Comparison of ENCODE assay signal across 27 mouse cellular contexts in the genomic region with DNA sequence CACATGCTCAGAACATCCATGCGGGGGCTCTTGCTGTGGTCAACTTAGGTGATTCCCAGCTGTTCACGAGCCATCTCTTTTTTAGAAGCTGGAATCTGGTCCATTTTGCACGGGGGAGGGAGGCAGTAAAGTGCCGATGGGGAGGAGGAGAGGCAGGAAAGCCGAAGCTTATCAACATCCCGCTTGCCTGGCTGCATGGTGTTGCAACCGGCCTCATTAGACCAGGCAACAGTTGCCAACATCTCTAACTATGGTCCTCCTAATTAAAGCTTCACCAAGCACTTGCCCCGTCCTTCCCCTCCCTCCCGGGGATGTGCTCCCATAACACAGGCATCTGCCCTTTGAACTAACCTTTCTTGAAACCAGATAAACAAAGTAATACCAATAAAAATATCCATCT. TPM values are rescaled to one million over a fixed set of nuclear protein-coding genes. Genes with fewer than 3 reads are reported as not detected.
DNase-seq lines count a peak whose midpoint lies in the region.
"Had no signal": no experiment of that assay in that cellular context is flagged by ENCODE, and none has a peak within 500 bp of the region (broad histone marks: within the 10 kb centered on the region; RNA-seq: fewer than 3 reads in every experiment).

No protein-coding gene starts in this region.

- no peaks in the 10 kb centered on the region for H3K36me3 ChIP-seq in heart, embryonic 10.5 days
- H3K36me3 ChIP-seq: embryonic facial prominence, embryonic 10.5 days; embryonic facial prominence, embryonic 15.5 days; forebrain, embryonic 12.5 days; hindbrain, embryonic 13.5 days; liver, embryonic 15.5 days; lung, embryonic 15.5 days; midbrain, embryonic 10.5 days had no signal

- H3K27me3 ChIP-seq in heart, embryonic 10.5 days (ENCODE audit: insufficient read depth, poor library complexity, severe bottlenecking), result peaks cover 27% of the 10 kb centered on the region; the same call in 1 of the 2 replicates
- H3K27me3 ChIP-seq: embryonic facial prominence, embryonic 15.5 days; forebrain, embryonic 12.5 days; hindbrain, embryonic 13.5 days; liver, embryonic 15.5 days; lung, embryonic 15.5 days had no signal

- H3K4me1 ChIP-seq in heart, embryonic 10.5 days, result no peaks in the 10 kb centered on the region; the same call in 1 of the 2 replicates
- H3K4me1 ChIP-seq: embryonic facial prominence, embryonic 10.5 days; embryonic facial prominence, embryonic 15.5 days; forebrain, embryonic 12.5 days; liver, embryonic 15.5 days; midbrain, embryonic 10.5 days had no signal

- H3K9me3 ChIP-seq in heart, embryonic 10.5 days, result no peaks in the 10 kb centered on the region
- H3K9me3 ChIP-seq: embryonic facial prominence, embryonic 10.5 days; embryonic facial prominence, embryonic 15.5 days; forebrain, embryonic 12.5 days; hindbrain, embryonic 13.5 days; liver, embryonic 15.5 days; lung, embryonic 15.5 days; midbrain, embryonic 10.5 days had no signal

- peak; percentile 3 to 6 for DNase-seq in heart, adult 9 months (ENCODE audit: low spot score in 2 of 2)
- no peak for DNase-seq in heart, embryonic 10.5 days (ENCODE audit: low spot score)
- peak; percentile 7 for DNase-seq in urinary bladder, postnatal 14 days (ENCODE audit: low spot score)
- no peak for DNase-seq in urinary bladder, postnatal 4 days (ENCODE audit: low spot score in 2 of 2)
- peak; percentile 6 for DNase-seq in ovary, postnatal 10 days (ENCODE audit: low spot score)
- DNase-seq in kidney, postnatal 14 days, result no peak
- DNase-seq: adrenal gland, adult 8-10 months; B cell, adult 2 months; cerebellum, adult 8-10 months; cerebellum, postnatal 25 days; forebrain, postnatal 0 days; gastrocnemius, postnatal 14 days; kidney, adult 8-10 months; layer of hippocampus, postnatal 36 days; left cerebral cortex, postnatal 4 days; right cerebral cortex, adult 18-20 months; right cerebral cortex, postnatal 4 days; thymus, adult 2 months; thymus, postnatal 36 days had no signal

- no peak overlapping the region for H3K27ac ChIP-seq in heart, embryonic 10.5 days
- H3K27ac ChIP-seq: embryonic facial prominence, embryonic 10.5 days; embryonic facial prominence, embryonic 15.5 days; forebrain, embryonic 12.5 days; hindbrain, embryonic 13.5 days; kidney, postnatal 0 days; liver, embryonic 15.5 days; lung, embryonic 15.5 days; midbrain, embryonic 10.5 days had no signal

- 53% methylated on average over 9 of the region's 9 CpGs for WGBS in heart, embryonic 10.5 days

- no peak overlapping the region for H3K4me3 ChIP-seq in heart, embryonic 10.5 days
- H3K4me3 ChIP-seq: embryonic facial prominence, embryonic 10.5 days; embryonic facial prominence, embryonic 15.5 days; forebrain, embryonic 12.5 days; hindbrain, embryonic 13.5 days; liver, embryonic 15.5 days; lung, embryonic 15.5 days; midbrain, embryonic 10.5 days had no signal

RNA-seq across cellular contexts. Expression of gene Cox10, which starts 48.7 kb away (rescaled TPM):
- polyA plus RNA-seq in heart, embryonic 10.5 days (2016; fragmentation: Nextera tagmentation; extraction: Ambion mirVana), result 33.8 and 37.8 TPM in 2 replicates

Comparison
In these comparisons a context has a peak if more than half of its experiments do, and no peak if none do; other contexts are left out.
1. DNase-seq: peak in heart, adult 9 months (2 of 2), urinary bladder, postnatal 14 days (single experiment) and ovary, postnatal 10 days (single experiment); none in heart, embryonic 10.5 days (single experiment), urinary bladder, postnatal 4 days (0 of 2) and kidney, postnatal 14 days (single experiment).